Mouse (Mus musculus): ENCODE results near the gene Dzip1l.

DNA sequence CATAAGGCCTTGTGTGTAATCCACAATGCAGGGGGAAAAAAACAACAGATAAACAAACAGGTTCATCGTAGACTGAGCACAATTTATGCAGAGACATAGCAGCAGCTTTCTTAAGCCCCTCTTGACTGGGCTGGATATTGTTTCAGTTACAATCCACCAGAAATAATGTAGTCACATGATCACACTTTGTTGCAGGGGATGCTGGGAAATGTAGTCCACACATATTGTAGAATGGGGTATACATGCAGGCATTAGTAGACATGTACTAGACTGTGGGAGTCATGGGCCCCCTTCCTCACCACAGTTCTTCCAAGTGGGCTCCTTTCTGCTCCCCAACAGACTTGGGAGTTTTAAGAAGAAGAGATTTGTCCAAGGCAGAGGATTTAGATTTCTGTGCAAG is 7.5 kb downstream of the Dzip1l start:
- TF ChIP-seq GATA1 (IDR thresholded peaks at IDR 0.05; ENCODE audit: borderline replicate concordance, low read length) (no peak), FLI1 (IDR thresholded peaks at IDR 0.05; ENCODE audit: low read length) (no peak)
